Mouse (Mus musculus): ENCODE results near the gene Sel1l3. TPM values are rescaled to one million over a fixed set of nuclear protein-coding genes. Genes with fewer than 3 reads are reported as not detected.
A peak's percentile ranks its signal among the peaks of the same experiment; 100 is the strongest.

Sel1l3 gene
- polyA plus RNA-seq, 1 experiment, result 35.1 TPM

GRCm38 (mm10) chr5:53139140-53139539, 74.6 kb downstream of the Sel1l3 start:
- WGBS, result 68% methylated on average over 4 of the region's 4 CpGs
- H3K4me1 ChIP-seq (ENCODE audit: control insufficient read depth, insufficient read depth, insufficient read length, low read length), result no peaks in the 10 kb centered on the region
- H3K4me3 ChIP-seq (ENCODE audit: low read depth, low read length), result no peak overlapping the region
- TF ChIP-seq CTCF (IDR thresholded peaks at IDR 0.05; ENCODE audit: extremely low read depth, insufficient read length, insufficient replicate concordance, low read depth, low read length), result no peak
- TF ChIP-seq POLR2A (IDR thresholded peaks at IDR 0.05; ENCODE audit: low read depth, low read length), result no peak
- peaks cover 45% of the 10 kb centered on the region for H3K36me3 ChIP-seq (ENCODE audit: control insufficient read depth, insufficient read depth, low read length)
- no peak overlapping the region for H3K27ac ChIP-seq (ENCODE audit: insufficient read depth, low read depth, low read length)
- no peaks in the 10 kb centered on the region for H3K27me3 ChIP-seq (ENCODE audit: control insufficient read depth, insufficient read depth, low read length)

GRCm38 (mm10) chr5:53138025-53138424, 75.7 kb downstream of the Sel1l3 start:
- 91% methylated on average over 8 of the region's 8 CpGs for WGBS
- H3K27ac ChIP-seq (ENCODE audit: insufficient read depth, low read depth, low read length), result no peak overlapping the region
- no peaks in the 10 kb centered on the region for H3K4me1 ChIP-seq (ENCODE audit: control insufficient read depth, insufficient read depth, insufficient read length, low read length)
- no peaks in the 10 kb centered on the region for H3K27me3 ChIP-seq (ENCODE audit: control insufficient read depth, insufficient read depth, low read length)
- peaks cover 45% of the 10 kb centered on the region for H3K36me3 ChIP-seq (ENCODE audit: control insufficient read depth, insufficient read depth, low read length)
- no peak overlapping the region for H3K4me3 ChIP-seq (ENCODE audit: low read depth, low read length)
- no peak for TF ChIP-seq CTCF (IDR thresholded peaks at IDR 0.05; ENCODE audit: extremely low read depth, insufficient read length, insufficient replicate concordance, low read depth, low read length)
- TF ChIP-seq POLR2A (IDR thresholded peaks at IDR 0.05; ENCODE audit: low read depth, low read length), result no peak

- TF ChIP-seq POLR2A (IDR thresholded peaks at IDR 0.05; ENCODE audit: low read depth, low read length), result no peak
- TF ChIP-seq CTCF (IDR thresholded peaks at IDR 0.05; ENCODE audit: extremely low read depth, insufficient read length, insufficient replicate concordance, low read depth, low read length), result no peak
- Histone ChIP-seq H3K36me3 (ENCODE audit: control insufficient read depth, insufficient read depth, low read length) (peaks cover 50% of the 10 kb centered on the region), H3K4me1 (ENCODE audit: control insufficient read depth, insufficient read depth, insufficient read length, low read length) (no peaks in the 10 kb centered on the region), H3K4me3 (ENCODE audit: low read depth, low read length) (no peak overlapping the region), H3K27ac (ENCODE audit: insufficient read depth, low read depth, low read length) (no peak overlapping the region), H3K27me3 (ENCODE audit: control insufficient read depth, insufficient read depth, low read length) (no peaks in the 10 kb centered on the region)
- WGBS, result 90% methylated on average over 8 of the region's 8 CpGs
Measured at GRCm38 (mm10) chr5:53135984-53136383, 77.7 kb downstream of the Sel1l3 start.

- H3K4me3 ChIP-seq (ENCODE audit: low read depth, low read length), result no peak overlapping the region
- 100% methylated on average over 2 of the region's 2 CpGs for WGBS
- H3K4me1 ChIP-seq (ENCODE audit: control insufficient read depth, insufficient read depth, insufficient read length, low read length), result no peaks in the 10 kb centered on the region
Measured at GRCm38 (mm10) chr5:53134003-53134402, 79.7 kb downstream of the Sel1l3 start.

GRCm38 (mm10) chr5:53124701-53125100, 89.0 kb downstream of the Sel1l3 start:
- H3K4me3 ChIP-seq (ENCODE audit: low read depth, low read length), result no peak overlapping the region
- H3K27me3 ChIP-seq (ENCODE audit: control insufficient read depth, insufficient read depth, low read length), result no peaks in the 10 kb centered on the region
- TF ChIP-seq CTCF (IDR thresholded peaks at IDR 0.05; ENCODE audit: extremely low read depth, insufficient read length, insufficient replicate concordance, low read depth, low read length), result no peak
- no peak for TF ChIP-seq POLR2A (IDR thresholded peaks at IDR 0.05; ENCODE audit: low read depth, low read length)
- H3K27ac ChIP-seq (ENCODE audit: insufficient read depth, low read depth, low read length), result no peak overlapping the region
- WGBS, result 63% methylated on average over 4 of the region's 4 CpGs
- peaks cover 18% of the 10 kb centered on the region for H3K36me3 ChIP-seq (ENCODE audit: control insufficient read depth, insufficient read depth, low read length)
- no peaks in the 10 kb centered on the region for H3K4me1 ChIP-seq (ENCODE audit: control insufficient read depth, insufficient read depth, insufficient read length, low read length)

More at GRCm38 (mm10) chr5:53134003-53134402, 79.7 kb downstream of the Sel1l3 start:
- no peak overlapping the region for H3K27ac ChIP-seq (ENCODE audit: insufficient read depth, low read depth, low read length)
- H3K27me3 ChIP-seq (ENCODE audit: control insufficient read depth, insufficient read depth, low read length), result no peaks in the 10 kb centered on the region
- TF ChIP-seq CTCF (IDR thresholded peaks at IDR 0.05; ENCODE audit: extremely low read depth, insufficient read length, insufficient replicate concordance, low read depth, low read length) (peak; percentile 22; the same call in 1 of the 2 replicates), POLR2A (IDR thresholded peaks at IDR 0.05; ENCODE audit: low read depth, low read length) (no peak)
- peaks cover 53% of the 10 kb centered on the region for H3K36me3 ChIP-seq (ENCODE audit: control insufficient read depth, insufficient read depth, low read length)

- Histone ChIP-seq H3K27me3 (ENCODE audit: control insufficient read depth, insufficient read depth, low read length) (no peaks in the 10 kb centered on the region), H3K4me1 (ENCODE audit: control insufficient read depth, insufficient read depth, insufficient read length, low read length) (no peaks in the 10 kb centered on the region), H3K4me3 (ENCODE audit: low read depth, low read length) (no peak overlapping the region), H3K36me3 (ENCODE audit: control insufficient read depth, insufficient read depth, low read length) (peaks cover 18% of the 10 kb centered on the region), H3K27ac (ENCODE audit: insufficient read depth, low read depth, low read length) (no peak overlapping the region)
- WGBS, result 54% methylated on average over 10 of the region's 10 CpGs
- TF ChIP-seq CTCF (IDR thresholded peaks at IDR 0.05; ENCODE audit: extremely low read depth, insufficient read length, insufficient replicate concordance, low read depth, low read length), result peak; percentile 50; the same call in 1 of the 2 replicates
- no peak for TF ChIP-seq POLR2A (IDR thresholded peaks at IDR 0.05; ENCODE audit: low read depth, low read length)
Measured at GRCm38 (mm10) chr5:53123525-53124286, 90.0 kb downstream of the Sel1l3 start.

GRCm38 (mm10) chr5:53119689-53120088, 94.0 kb downstream of the Sel1l3 start:
- TF ChIP-seq CTCF (IDR thresholded peaks at IDR 0.05; ENCODE audit: extremely low read depth, insufficient read length, insufficient replicate concordance, low read depth, low read length) (no peak), POLR2A (IDR thresholded peaks at IDR 0.05; ENCODE audit: low read depth, low read length) (no peak)
- Histone ChIP-seq H3K4me1 (ENCODE audit: control insufficient read depth, insufficient read depth, insufficient read length, low read length) (no peaks in the 10 kb centered on the region), H3K27me3 (ENCODE audit: control insufficient read depth, insufficient read depth, low read length) (no peaks in the 10 kb centered on the region), H3K4me3 (ENCODE audit: low read depth, low read length) (no peak overlapping the region), H3K27ac (ENCODE audit: insufficient read depth, low read depth, low read length) (no peak overlapping the region), H3K36me3 (ENCODE audit: control insufficient read depth, insufficient read depth, low read length) (peaks cover 34% of the 10 kb centered on the region)
- 12% methylated on average over 3 of the region's 3 CpGs for WGBS
